Comparison of ENCODE assay signal across 28 mouse cellular contexts in genomic region chr7:89983441-89983840, GRCm38 (mm10). TPM values are rescaled to one million over a fixed set of nuclear protein-coding genes. Genes with fewer than 3 reads are reported as not detected.
DNase-seq lines count a peak whose midpoint lies in the region; ATAC-seq and TF ChIP-seq lines count a peak whose summit lies in the region.
"Had no signal": no experiment of that assay in that cellular context is flagged by ENCODE, and none has a peak within 500 bp of the region (broad histone marks: within the 10 kb centered on the region; RNA-seq: fewer than 3 reads in every experiment).

No protein-coding gene starts in this region.

- H3K4me2 ChIP-seq in midbrain, postnatal 0 days (ENCODE audit: low read depth, low read length, poor library complexity, severe bottlenecking): no peak overlapping the region
- H3K4me2 ChIP-seq in midbrain, embryonic 15.5 days: no peak overlapping the region
- H3K4me2 ChIP-seq: forebrain, embryonic 15.5 days; heart, embryonic 11.5 days; hindbrain, embryonic 12.5 days; intestine, embryonic 15.5 days; limb, embryonic 12.5 days; liver, embryonic 15.5 days; lung, embryonic 14.5 days; neural tube, embryonic 15.5 days had no signal

- WGBS in midbrain, postnatal 0 days: 91% methylated on average over 2 of the region's 2 CpGs
- 95% methylated on average over 2 of the region's 2 CpGs for WGBS in midbrain, embryonic 15.5 days

- no peak overlapping the region for H3K27ac ChIP-seq in midbrain, postnatal 0 days (ENCODE audit: low read depth, low read length)
- H3K27ac ChIP-seq in midbrain, embryonic 15.5 days: no peak overlapping the region
- H3K27ac ChIP-seq: forebrain, embryonic 15.5 days; hindbrain, embryonic 12.5 days; hindbrain, postnatal 0 days; intestine, embryonic 15.5 days; kidney, postnatal 0 days; left cerebral cortex, adult 2 months; limb, embryonic 12.5 days; liver, embryonic 15.5 days; midbrain, embryonic 10.5 days; neural tube, embryonic 15.5 days had no signal

- no peak overlapping the region for H3K4me3 ChIP-seq in midbrain, postnatal 0 days (ENCODE audit: low read depth, low read length)
- no peak overlapping the region for H3K4me3 ChIP-seq in midbrain, embryonic 15.5 days
- H3K4me3 ChIP-seq: forebrain, embryonic 15.5 days; hindbrain, embryonic 12.5 days; intestine, embryonic 15.5 days; left cerebral cortex, adult 2 months; limb, embryonic 12.5 days; liver, embryonic 15.5 days; midbrain, embryonic 10.5 days; neural tube, embryonic 15.5 days had no signal

- DNase-seq in midbrain, postnatal 0 days (ENCODE audit: low spot score): peak; percentile 5
- peak; percentile 54 for DNase-seq in cerebellum, adult 11-12 months
- DNase-seq in cerebellum, adult 9-11 months: peak; percentile 63
- no peak for DNase-seq in lung, postnatal 10 days
- no peak for DNase-seq in thymus, postnatal 36 days
- no peak for DNase-seq in kidney, postnatal 14 days
- DNase-seq: adrenal gland, postnatal 25 days; gastrocnemius, postnatal 25 days; heart, adult 18-20 months; heart, postnatal 36 days; kidney, adult 8-10 months; lung, embryonic 14.5 days; right cerebral cortex, adult 18-20 months; thymus, adult 2 months; thymus, postnatal 4 days had no signal

- no peak for ATAC-seq in midbrain, postnatal 0 days (ENCODE audit: low FRiP score)
- no peak for ATAC-seq in midbrain, embryonic 15.5 days (replicated peaks)
- ATAC-seq: CD4-positive, CD25-positive, alpha-beta regulatory T cell, adult 4 months; forebrain, embryonic 15.5 days; hindbrain, postnatal 0 days; intestine, embryonic 15.5 days had no signal

- H3K9ac ChIP-seq in midbrain, postnatal 0 days (replicated peaks; ENCODE audit: low read length, poor library complexity, severe bottlenecking): no peak overlapping the region
- no peak overlapping the region for H3K9ac ChIP-seq in midbrain, embryonic 15.5 days
- H3K9ac ChIP-seq: forebrain, embryonic 15.5 days; hindbrain, embryonic 12.5 days; intestine, embryonic 15.5 days; limb, embryonic 12.5 days; liver, embryonic 15.5 days; lung, embryonic 14.5 days; neural tube, embryonic 15.5 days had no signal

- no peaks in the 10 kb centered on the region for H3K9me3 ChIP-seq in midbrain, postnatal 0 days (ENCODE audit: low read length)
- no peaks in the 10 kb centered on the region for H3K9me3 ChIP-seq in midbrain, embryonic 15.5 days
- H3K9me3 ChIP-seq: forebrain, embryonic 15.5 days; hindbrain, embryonic 12.5 days; intestine, embryonic 15.5 days; limb, embryonic 12.5 days; liver, embryonic 15.5 days; midbrain, embryonic 10.5 days; neural tube, embryonic 15.5 days had no signal

- no peak for TF ChIP-seq CTCF in midbrain, postnatal 0 days (IDR thresholded peaks at IDR 0.05)

- no peaks in the 10 kb centered on the region for H3K36me3 ChIP-seq in midbrain, postnatal 0 days (ENCODE audit: insufficient read depth, low read length)
- no peaks in the 10 kb centered on the region for H3K36me3 ChIP-seq in midbrain, embryonic 15.5 days (replicated peaks)
- H3K36me3 ChIP-seq: forebrain, embryonic 15.5 days; hindbrain, embryonic 12.5 days; intestine, embryonic 15.5 days; limb, embryonic 12.5 days; liver, embryonic 15.5 days; midbrain, embryonic 10.5 days; neural tube, embryonic 15.5 days had no signal

- no peaks in the 10 kb centered on the region for H3K27me3 ChIP-seq in midbrain, postnatal 0 days (ENCODE audit: insufficient read depth, low read length)
- H3K27me3 ChIP-seq in midbrain, embryonic 15.5 days (replicated peaks): no peaks in the 10 kb centered on the region
- H3K27me3 ChIP-seq: forebrain, embryonic 15.5 days; hindbrain, embryonic 12.5 days; intestine, embryonic 15.5 days; limb, embryonic 12.5 days; liver, embryonic 15.5 days; neural tube, embryonic 15.5 days had no signal

- H3K4me1 ChIP-seq in midbrain, postnatal 0 days (ENCODE audit: insufficient read depth, low read length): 0 out of 2 replicates have a peak, but pooled peaks cover 3% of the 10 kb centered on the region
- peaks cover 15% of the 10 kb centered on the region for H3K4me1 ChIP-seq in midbrain, embryonic 15.5 days

RNA-seq across cellular contexts. Expression of gene Eed, which starts 2.7 kb away (rescaled TPM):
- total RNA-seq in midbrain, postnatal 0 days (2014; rRNA removed): 25.4 and 29.5 TPM in 2 replicates
- polyA plus RNA-seq in midbrain, postnatal 0 days (2015; fragmentation: Nextera tagmentation; extraction: Ambion mirVana): 14.3 and 18.0 TPM in 2 replicates
- polyA plus RNA-seq in midbrain, embryonic 15.5 days (2015; fragmentation: Nextera tagmentation; extraction: Ambion mirVana): 33.0 and 33.3 TPM in 2 replicates

RNA-seq across cellular contexts. Expression of gene Hikeshi, which starts 42.4 kb away (rescaled TPM):
- 55.6 and 57.3 TPM in 2 replicates for total RNA-seq in midbrain, postnatal 0 days (2014; rRNA removed)
- polyA plus RNA-seq in midbrain, postnatal 0 days (2015; fragmentation: Nextera tagmentation; extraction: Ambion mirVana): 123 and 128 TPM in 2 replicates
- polyA plus RNA-seq in midbrain, embryonic 15.5 days (2015; fragmentation: Nextera tagmentation; extraction: Ambion mirVana): 111 and 117 TPM in 2 replicates

Comparison
In these comparisons a context has a peak if more than half of its experiments do, and no peak if none do; other contexts are left out.
1. DNase-seq: peak in midbrain, postnatal 0 days (single experiment), cerebellum, adult 11-12 months (single experiment) and cerebellum, adult 9-11 months (single experiment); none in lung, postnatal 10 days (single experiment), thymus, postnatal 36 days (0 of 2) and kidney, postnatal 14 days (single experiment).